Mouse (Mus musculus) MEL (cell line): ENCODE measurements around the gene Sema5a.
"Not testable (repeated sequence)": the region's sequence is repeated elsewhere in the genome, so short reads cannot be mapped to it uniquely, and the experiment has no call there.

Source experiments
- CTCF ChIP-seq, 3 experiments: IDR thresholded peaks in 2 of 3; conservative IDR thresholded peaks in 1 of 3; 2 replicates each; pipeline ENCODE4 v1.5.1; 2011 to 2012; ENCODE audit warnings: low read length in 3 of 3, low read depth in 2 of 3, mild to moderate bottlenecking in 2 of 3, improper control_type of control experiment in 1 of 3, inconsistent platforms in 1 of 3, mixed read lengths in 1 of 3, moderate library complexity in 1 of 3; ENCODE audit not compliant: control insufficient read depth in 1 of 3, insufficient read depth in 1 of 3, poor library complexity in 1 of 3, severe bottlenecking in 1 of 3
- EP300 ChIP-seq, 2 experiments: IDR thresholded peaks; 2 replicates each; pipeline ENCODE4 v1.6.1; 2011; ENCODE audit warnings: improper control_type of control experiment in 2 of 2, low read length in 2 of 2, low read depth in 1 of 2, mild to moderate bottlenecking in 1 of 2
- MAX ChIP-seq: IDR thresholded peaks from 2 replicates; pipeline ENCODE4 v1.6.1; 2011; ENCODE audit warnings: low read length, improper control_type of control experiment
- MAZ ChIP-seq: IDR thresholded peaks from 2 replicates; pipeline ENCODE4 v1.6.1; 2012; ENCODE audit warnings: low read depth, mild to moderate bottlenecking, inconsistent platforms, low read length, improper control_type of control experiment
- MYB ChIP-seq: IDR thresholded peaks from 2 replicates; pipeline ENCODE4 v1.6.1; 2011; ENCODE audit warnings: mild to moderate bottlenecking, low read depth, low read length, improper control_type of control experiment
- MYC ChIP-seq: IDR thresholded peaks from 2 replicates; pipeline ENCODE4 v1.6.1; 2011; ENCODE audit warnings: low read depth, mild to moderate bottlenecking, low read length, improper control_type of control experiment, moderate library complexity
- POLR2A ChIP-seq, 2 experiments: IDR thresholded peaks; 2 replicates each; pipeline ENCODE4 v1.6.1; 2011 to 2012; ENCODE audit warnings: low read length in 2 of 2, mild to moderate bottlenecking in 2 of 2, control low read depth in 1 of 2, improper control_type of control experiment in 1 of 2, low read depth in 1 of 2, moderate library complexity in 1 of 2; ENCODE audit not compliant: control insufficient read depth in 1 of 2, insufficient read depth in 1 of 2, poor library complexity in 1 of 2
- POLR2AphosphoS2 ChIP-seq: IDR thresholded peaks from 2 replicates; pipeline ENCODE4 v1.6.1; 2011; ENCODE audit warnings: low read length, improper control_type of control experiment
- TAL1 ChIP-seq: IDR thresholded peaks from 2 replicates; pipeline ENCODE4 v1.6.1; 2012; ENCODE audit warnings: mild to moderate bottlenecking, inconsistent platforms, low read length, moderate library complexity, mixed read lengths
- TBP ChIP-seq: IDR thresholded peaks from 2 replicates; pipeline ENCODE4 v1.8.0; 2011; ENCODE audit warnings: low read depth, low read length, improper control_type of control experiment
- UBTF ChIP-seq: IDR thresholded peaks from 2 replicates; pipeline ENCODE4 v1.6.1; 2012; ENCODE audit warnings: low read depth, mild to moderate bottlenecking, inconsistent platforms, low read length, improper control_type of control experiment, moderate library complexity, borderline replicate concordance; ENCODE audit not compliant: insufficient read depth
- ZC3H11A ChIP-seq: IDR thresholded peaks from 2 replicates; pipeline ENCODE4 v1.6.1; 2012; ENCODE audit warnings: low read depth, mild to moderate bottlenecking, inconsistent platforms, low read length, improper control_type of control experiment
- ZNF384 ChIP-seq: IDR thresholded peaks from 2 replicates; pipeline ENCODE4 v1.6.1; 2012; ENCODE audit warnings: low read depth, mild to moderate bottlenecking, inconsistent platforms, low read length, improper control_type of control experiment

- not testable (repeated sequence) for TF ChIP-seq CTCF (IDR thresholded peaks at IDR 0.05 in 2 of 3, conservative IDR thresholded peaks at IDR 0.05 in 1 of 3; ENCODE audit: control insufficient read depth in 1 of 3, insufficient read depth in 1 of 3, low read depth in 2 of 3, low read length in 3 of 3, poor library complexity in 1 of 3, severe bottlenecking in 1 of 3); POLR2AphosphoS2; ZNF384; MAX; EP300 (IDR thresholded peaks at IDR 0.05; ENCODE audit: low read depth in 1 of 2, low read length in 2 of 2); MYB; MYC; POLR2A (IDR thresholded peaks at IDR 0.05; ENCODE audit: control insufficient read depth in 1 of 2, insufficient read depth in 1 of 2, low read depth in 1 of 2, low read length in 2 of 2, poor library complexity in 1 of 2); MAZ; UBTF; TBP; ZC3H11A; TAL1
These were observed 29.9 kb upstream of the Sema5a start for GRCm38 (mm10) chr15:32214687-32215086.
